Mouse (Mus musculus) limb, embryonic 15.5 days (tissue): ENCODE data around the gene Rab8b. TPM values are rescaled to one million over a fixed set of nuclear protein-coding genes. Genes with fewer than 3 reads are reported as not detected.

Source experiments
- ATAC-seq: fragments of 200-750 bp; cut with Nextera tagmentation; 2 replicates; pipeline ENCODE4 v1.8.0; 2017; ENCODE audit warnings: low read depth, moderate TSS enrichment; ENCODE audit not compliant: insufficient number of reproducible peaks, low FRiP score, low TSS enrichment
- H3K27ac ChIP-seq: fragments of 300-500 bp; sonication (generic); 2 replicates; pipeline ENCODE4 v1.5.1; 2015; ENCODE audit warnings: moderate library complexity, mild to moderate bottlenecking, inconsistent platforms
- H3K27me3 ChIP-seq: fragments of 300-500 bp; sonication (generic); 2 replicates; pipeline ENCODE4 v1.6.1; 2015; ENCODE audit warnings: inconsistent platforms
- H3K36me3 ChIP-seq: fragments of 300-500 bp; sonication (generic); 2 replicates; pipeline ENCODE4 v1.6.1; 2015; ENCODE audit warnings: inconsistent platforms
- H3K4me1 ChIP-seq: fragments of 300-500 bp; sonication (generic); 2 replicates; pipeline ENCODE4 v1.6.1; 2015; ENCODE audit warnings: inconsistent platforms
- H3K4me2 ChIP-seq: fragments of 300-500 bp; sonication (generic); 2 replicates; pipeline ENCODE4 v1.6.1; 2015; ENCODE audit warnings: mild to moderate bottlenecking, inconsistent platforms
- H3K4me3 ChIP-seq: fragments of 300-500 bp; sonication (generic); 2 replicates; pipeline ENCODE4 v1.5.1; 2015; ENCODE audit warnings: mild to moderate bottlenecking, inconsistent platforms
- H3K9ac ChIP-seq: fragments of 300-500 bp; sonication (generic); 2 replicates; pipeline ENCODE4 v1.6.1; 2015; ENCODE audit warnings: inconsistent platforms
- H3K9me3 ChIP-seq: fragments of 300-500 bp; sonication (generic); 2 replicates; pipeline ENCODE4 v1.6.1; 2016; ENCODE audit warnings: inconsistent platforms
- WGBS: fragments of 180-500 bp; shearing (Covaris S2); methylation state at CpG from one replicate; pipeline ENCODE4 v1.1.7; 2015; 5-methylcytosine and 5-hydroxymethylcytosine counted together
- polyA plus RNA-seq: library from polyadenylated mRNA; unstranded; fragments of >200 nt; fragmentation: Nextera tagmentation; extraction: Ambion mirVana; gene quantifications from 2 replicates; pipeline ENCODE4 v1.2.1, GENCODE M21; 2015

Rab8b gene
- polyA plus RNA-seq, 1 experiment from 2014 or later: 27.3 TPM

DNA sequence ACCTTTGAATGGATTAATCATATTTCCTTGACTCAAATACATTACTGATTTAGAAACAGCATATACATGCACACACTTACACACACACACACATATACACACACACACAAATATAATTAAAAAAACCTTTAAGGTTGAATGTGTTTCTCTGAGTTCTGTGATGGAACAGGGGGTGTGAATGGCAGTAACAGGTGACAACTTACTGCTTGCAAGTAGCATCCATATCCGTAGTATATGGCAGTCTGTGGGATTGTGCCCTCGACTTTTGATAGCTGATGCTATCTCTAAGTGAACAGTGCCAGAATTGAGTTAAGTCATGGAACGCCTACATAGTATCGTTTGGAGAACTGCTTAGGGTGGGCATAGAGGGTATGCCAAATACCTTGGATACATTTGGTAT is 57.3 kb downstream of the Rab8b start:
- H3K4me1 ChIP-seq: peaks cover 18% of the 10 kb centered on the region
- no peaks in the 10 kb centered on the region for H3K27me3 ChIP-seq
- no peak overlapping the region for H3K9ac ChIP-seq
- H3K4me2 ChIP-seq: no peak overlapping the region
- WGBS: 90% methylated on average over 4 of the region's 4 CpGs
- ATAC-seq: no peak
- H3K36me3 ChIP-seq: peaks cover 23% of the 10 kb centered on the region
- H3K9me3 ChIP-seq: no peaks in the 10 kb centered on the region
- no peak overlapping the region for H3K4me3 ChIP-seq
- H3K27ac ChIP-seq: no peak overlapping the region

DNA sequence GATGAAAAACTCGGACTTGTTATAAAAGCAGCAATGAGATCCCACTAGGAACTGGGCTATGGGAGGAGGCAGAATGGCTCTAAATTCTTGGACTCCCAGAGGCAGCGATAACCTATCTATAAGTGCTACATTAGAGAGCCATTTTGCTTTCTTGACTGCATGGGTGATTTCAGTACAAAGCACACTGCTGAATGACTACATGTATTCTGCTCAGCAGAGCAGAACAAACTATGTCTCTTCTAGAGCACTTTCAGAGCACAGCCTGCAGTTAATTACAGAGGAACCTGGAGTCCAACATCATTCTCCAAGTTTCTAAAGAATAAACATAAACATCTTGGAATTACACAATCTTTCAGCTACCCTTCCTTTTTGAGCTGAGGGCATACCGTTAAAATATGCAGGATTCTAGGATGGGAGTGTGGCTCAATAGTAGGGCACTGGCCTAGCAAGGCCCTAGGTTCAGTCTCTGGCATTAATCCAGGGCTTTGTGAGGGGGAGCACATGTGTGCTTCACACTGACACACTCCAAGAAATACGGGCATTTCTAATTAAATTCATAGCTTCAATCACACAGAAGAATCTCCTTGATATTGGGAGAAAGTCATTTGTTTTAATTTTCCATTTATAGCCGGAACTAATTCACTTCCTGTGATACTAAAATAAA is 58.3 kb downstream of the Rab8b start:
- WGBS: 66% methylated on average over 5 of the region's 5 CpGs
- Histone ChIP-seq H3K4me3 (no peak overlapping the region), H3K9me3 (no peaks in the 10 kb centered on the region), H3K4me1 (peaks cover 18% of the 10 kb centered on the region), H3K36me3 (peaks cover 23% of the 10 kb centered on the region), H3K27me3 (no peaks in the 10 kb centered on the region), H3K4me2 (no peak overlapping the region), H3K9ac (no peak overlapping the region), H3K27ac (no peak overlapping the region)
- no peak for ATAC-seq

DNA sequence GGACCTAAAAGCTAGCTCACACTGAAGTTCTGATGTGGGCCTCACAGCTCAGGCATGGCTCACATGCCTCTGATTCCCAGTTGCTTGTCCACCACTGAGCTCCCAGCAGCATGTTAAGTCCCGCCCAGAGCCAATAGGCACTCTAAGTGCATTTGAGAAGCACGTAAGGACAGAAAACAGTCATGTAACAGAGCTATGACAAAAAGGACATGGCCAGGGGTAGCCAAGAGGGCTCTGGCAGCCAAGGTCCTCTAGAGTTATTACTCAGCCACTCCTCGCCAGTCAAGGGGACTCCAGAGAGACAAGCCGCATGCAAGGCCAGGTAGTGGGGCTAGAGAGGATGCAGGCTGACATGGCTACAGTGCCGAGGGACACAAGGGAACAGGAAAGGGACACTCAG is 60.0 kb downstream of the Rab8b start:
- peaks cover 23% of the 10 kb centered on the region for H3K36me3 ChIP-seq
- no peak overlapping the region for H3K4me2 ChIP-seq
- WGBS: 88% methylated on average over 5 of the region's 5 CpGs
- H3K27ac ChIP-seq: no peak overlapping the region
- H3K9ac ChIP-seq: no peak overlapping the region
- no peaks in the 10 kb centered on the region for H3K27me3 ChIP-seq
- H3K9me3 ChIP-seq: no peaks in the 10 kb centered on the region
- H3K4me3 ChIP-seq: no peak overlapping the region
- peaks cover 19% of the 10 kb centered on the region for H3K4me1 ChIP-seq
- ATAC-seq: no peak

DNA sequence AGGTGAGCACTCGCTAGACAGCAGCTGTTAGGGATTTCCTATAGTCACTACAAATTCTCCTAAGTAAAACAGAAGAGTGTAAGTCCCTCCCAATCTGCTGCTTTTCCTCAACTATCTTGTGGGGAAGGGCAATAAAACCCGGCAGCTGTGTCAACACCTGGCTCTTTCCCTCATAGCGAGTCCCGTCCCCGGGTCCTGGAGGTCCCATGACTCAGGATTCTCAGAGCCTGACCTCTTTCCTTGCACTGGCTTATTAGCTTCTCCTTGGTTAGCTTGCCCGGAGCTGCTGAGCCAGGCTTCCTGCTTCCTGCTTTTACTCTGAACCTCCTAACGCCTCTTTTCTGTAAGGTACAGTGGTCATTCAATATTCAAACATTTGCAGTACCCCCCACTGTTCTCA is 63.6 kb downstream of the Rab8b start:
- Histone ChIP-seq H3K4me3 (no peak overlapping the region), H3K27me3 (no peaks in the 10 kb centered on the region), H3K27ac (no peak overlapping the region), H3K36me3 (peaks cover 21% of the 10 kb centered on the region), H3K9me3 (no peaks in the 10 kb centered on the region), H3K4me1 (0 out of 2 replicates have a peak, but pooled peaks cover 3% of the 10 kb centered on the region), H3K4me2 (no peak overlapping the region), H3K9ac (no peak overlapping the region)
- ATAC-seq: no peak
- WGBS: 28% methylated on average over 7 of the region's 7 CpGs

DNA sequence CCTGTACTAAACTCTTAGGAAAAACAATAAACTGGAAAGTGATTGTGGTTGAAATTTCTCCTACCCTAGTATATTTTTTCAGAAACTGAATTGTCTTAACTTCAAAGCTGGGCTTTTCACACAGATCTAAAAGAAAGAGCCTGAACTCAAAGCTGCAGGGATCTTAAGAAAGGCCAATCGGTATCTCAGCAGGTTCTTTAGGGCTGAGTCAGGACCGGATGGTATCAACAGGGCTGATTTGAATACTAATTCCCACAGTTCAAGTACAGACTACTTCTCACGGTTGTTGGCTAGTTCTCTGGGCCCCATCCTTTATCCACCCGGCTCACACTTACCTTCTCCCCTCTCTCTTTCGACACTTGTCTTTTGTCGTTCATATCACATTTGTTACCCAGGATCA is 66.9 kb downstream of the Rab8b start:
- Histone ChIP-seq H3K27me3 (no peaks in the 10 kb centered on the region), H3K9ac (no peak overlapping the region), H3K4me3 (no peak overlapping the region), H3K36me3 (peaks cover 13% of the 10 kb centered on the region), H3K9me3 (no peaks in the 10 kb centered on the region), H3K4me1 (0 out of 2 replicates have a peak, but pooled peaks cover 3% of the 10 kb centered on the region), H3K4me2 (no peak overlapping the region), H3K27ac (no peak overlapping the region)
- 71% methylated on average over 6 of the region's 6 CpGs for WGBS
- no peak for ATAC-seq

DNA sequence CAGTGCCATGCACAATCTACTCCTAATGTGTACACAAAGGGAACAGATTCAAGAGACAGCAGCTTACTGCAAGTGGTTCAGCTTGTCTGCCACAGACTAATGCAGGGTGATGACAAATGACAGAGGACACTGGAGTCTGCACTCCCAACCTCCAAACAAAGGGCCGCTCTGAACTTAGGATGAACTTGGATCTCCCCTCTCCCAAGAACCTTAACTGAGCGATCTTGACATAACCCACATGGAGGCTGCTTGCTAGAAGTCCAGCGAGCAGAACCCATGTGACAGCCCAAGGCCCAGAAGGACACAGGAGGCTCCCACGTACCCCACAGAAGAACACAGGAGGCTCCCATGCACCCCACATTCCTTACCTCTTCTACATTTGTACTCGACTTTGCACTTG is 68.5 kb downstream of the Rab8b start:
- no peak for ATAC-seq
- H3K27ac ChIP-seq: no peak overlapping the region
- H3K36me3 ChIP-seq: peaks cover 27% of the 10 kb centered on the region
- WGBS: 84% methylated on average over 5 of the region's 5 CpGs
- H3K4me3 ChIP-seq: no peak overlapping the region
- 0 out of 2 replicates have a peak, but pooled peaks cover 3% of the 10 kb centered on the region for H3K4me1 ChIP-seq
- H3K4me2 ChIP-seq: no peak overlapping the region
- no peaks in the 10 kb centered on the region for H3K9me3 ChIP-seq
- no peaks in the 10 kb centered on the region for H3K27me3 ChIP-seq
- H3K9ac ChIP-seq: no peak overlapping the region

DNA sequence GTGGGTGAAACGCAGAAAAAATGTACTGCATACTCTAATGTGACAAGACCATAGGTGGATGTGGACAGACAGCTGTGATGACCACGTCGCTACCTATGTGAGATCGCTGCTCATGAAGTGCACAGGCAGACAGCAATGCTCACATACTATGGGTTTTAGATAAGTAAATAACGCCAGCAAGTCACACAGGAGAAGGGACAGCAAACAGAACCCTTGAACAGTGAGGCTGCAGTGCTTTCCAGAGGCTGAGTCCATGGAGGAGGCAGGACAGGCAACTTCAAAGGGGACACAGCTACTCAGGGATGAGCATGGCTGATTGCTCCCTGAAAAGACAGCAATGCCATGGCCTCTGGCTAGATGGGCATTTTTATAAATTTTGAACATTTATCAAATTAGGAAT is 72.7 kb downstream of the Rab8b start:
- H3K27me3 ChIP-seq: no peaks in the 10 kb centered on the region
- H3K4me2 ChIP-seq: no peak overlapping the region
- no peaks in the 10 kb centered on the region for H3K4me1 ChIP-seq
- no peak overlapping the region for H3K27ac ChIP-seq
- no peaks in the 10 kb centered on the region for H3K9me3 ChIP-seq
- 95% methylated on average over 5 of the region's 5 CpGs for WGBS
- H3K36me3 ChIP-seq: peaks cover 28% of the 10 kb centered on the region
- H3K9ac ChIP-seq: no peak overlapping the region
- ATAC-seq: no peak
- H3K4me3 ChIP-seq: no peak overlapping the region

DNA sequence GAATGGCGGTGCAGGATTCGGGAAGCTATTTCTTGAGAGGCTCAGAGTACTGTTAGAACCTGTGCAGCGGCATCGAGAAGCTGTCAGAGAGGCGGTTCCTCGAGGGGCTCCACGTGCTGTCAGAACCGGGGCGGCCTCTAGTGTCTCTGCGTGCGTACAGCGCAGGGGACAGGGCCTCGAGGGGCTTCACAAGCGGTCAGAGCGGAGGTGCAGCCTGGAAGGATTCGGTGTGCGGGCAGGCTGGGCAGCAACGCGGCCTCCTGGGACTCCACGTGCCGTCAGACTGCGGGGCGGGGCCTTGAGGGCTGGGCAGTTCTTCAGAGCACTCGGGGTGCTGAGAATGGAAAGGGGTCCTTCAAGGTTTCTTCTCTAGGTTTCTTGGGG is 84.4 kb downstream of the Rab8b start:
- WGBS: under 1% methylated on average over 24 of the region's 24 CpGs
- H3K27me3 ChIP-seq: no peaks in the 10 kb centered on the region
- peaks cover 14% of the 10 kb centered on the region for H3K4me1 ChIP-seq
- peak overlapping the region; percentile 99 for H3K4me2 ChIP-seq
- ATAC-seq: peak; percentile 74
- no peak overlapping the region for H3K27ac ChIP-seq
- no peaks in the 10 kb centered on the region for H3K36me3 ChIP-seq
- H3K9ac ChIP-seq: peak overlapping the region; percentile 35; the same call in 1 of the 2 replicates
- no peaks in the 10 kb centered on the region for H3K9me3 ChIP-seq
- peak overlapping the region; percentile 68 for H3K4me3 ChIP-seq

DNA sequence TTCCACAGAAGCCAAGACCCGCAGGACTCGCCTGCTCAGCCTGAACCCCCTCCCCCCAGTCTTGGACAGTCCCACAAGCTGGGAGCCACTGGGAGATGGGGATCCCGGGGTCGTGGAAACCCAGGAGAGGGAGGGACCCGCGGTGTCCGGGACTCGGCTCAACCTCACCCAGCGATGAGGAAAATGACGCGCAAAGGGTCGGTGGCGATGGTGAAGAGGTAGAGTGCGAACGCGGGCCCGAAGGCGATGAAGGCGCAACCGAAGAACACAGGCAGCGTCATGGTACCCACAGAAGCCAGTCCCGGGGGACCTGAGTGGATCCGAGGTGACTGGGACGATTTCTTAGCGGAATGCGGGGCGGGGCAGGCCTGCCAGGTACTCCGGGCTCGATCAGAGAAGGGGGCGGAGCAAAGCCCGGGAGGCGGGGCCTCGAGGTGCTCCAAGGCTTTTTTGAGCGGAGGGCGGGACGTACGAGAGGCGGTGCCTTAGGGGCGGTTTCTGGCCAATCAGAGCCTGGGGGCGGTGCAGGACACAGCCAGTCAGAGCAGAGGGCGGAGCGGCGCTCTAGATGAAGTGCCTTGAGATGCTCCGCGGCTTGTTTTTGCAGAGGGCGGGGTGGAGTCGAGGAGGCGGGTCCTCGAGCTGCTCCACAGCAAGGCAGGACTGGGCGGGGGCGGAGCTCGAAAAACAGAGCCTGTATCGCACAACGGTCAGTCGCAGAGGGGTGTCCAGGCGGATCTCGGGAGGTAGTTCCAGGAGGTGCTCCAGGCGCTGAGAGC is 85.0 kb downstream of the Rab8b start, which contains the start of gene Aph1c:
Gene Aph1c (minus strand): TSS at position 409 of the 779 bp plus-strand sequence.
- Histone ChIP-seq H3K4me3 (peak within 1 kb of the TSS; percentile 68), H3K9me3 (no peaks in the 10 kb centered on the region), H3K4me2 (peak within 1 kb of the TSS; percentile 99), H3K27ac (no peak within 1 kb of the TSS), H3K4me1 (peaks cover 14% of the 10 kb centered on the region), H3K36me3 (no peaks in the 10 kb centered on the region), H3K27me3 (no peaks in the 10 kb centered on the region), H3K9ac (peak within 1 kb of the TSS; percentile 35; the same call in 1 of the 2 replicates)
- WGBS: under 1% methylated on average over 58 of the region's 58 CpGs
- ATAC-seq: peak; percentile 100

DNA sequence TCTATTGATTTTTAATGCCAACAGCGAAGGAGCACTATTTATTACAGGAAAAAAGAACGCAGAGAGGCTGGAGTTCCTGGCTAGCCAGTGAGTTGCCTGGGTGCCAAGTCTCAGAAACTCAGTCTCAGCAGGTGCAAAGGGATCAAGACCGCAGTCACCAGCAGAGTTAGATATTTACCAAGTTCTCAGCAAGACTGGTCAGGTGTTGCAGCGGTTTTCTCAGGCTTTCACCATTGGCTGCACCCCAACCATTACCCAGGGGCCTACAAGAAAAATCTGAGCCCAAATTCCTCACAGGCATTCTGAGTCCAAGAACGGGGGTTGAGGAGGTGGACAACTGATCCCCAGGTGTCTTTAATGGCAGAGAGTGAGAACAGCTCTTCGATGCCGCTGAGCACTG is 85.6 kb downstream of the Rab8b start:
- Histone ChIP-seq H3K4me1 (peaks cover 14% of the 10 kb centered on the region), H3K9me3 (no peaks in the 10 kb centered on the region), H3K4me2 (peak overlapping the region; percentile 99), H3K4me3 (peak overlapping the region; percentile 68), H3K27ac (no peak overlapping the region), H3K9ac (no peak overlapping the region), H3K27me3 (no peaks in the 10 kb centered on the region), H3K36me3 (no peaks in the 10 kb centered on the region)
- 19% methylated on average over 7 of the region's 7 CpGs for WGBS
- ATAC-seq: no peak

DNA sequence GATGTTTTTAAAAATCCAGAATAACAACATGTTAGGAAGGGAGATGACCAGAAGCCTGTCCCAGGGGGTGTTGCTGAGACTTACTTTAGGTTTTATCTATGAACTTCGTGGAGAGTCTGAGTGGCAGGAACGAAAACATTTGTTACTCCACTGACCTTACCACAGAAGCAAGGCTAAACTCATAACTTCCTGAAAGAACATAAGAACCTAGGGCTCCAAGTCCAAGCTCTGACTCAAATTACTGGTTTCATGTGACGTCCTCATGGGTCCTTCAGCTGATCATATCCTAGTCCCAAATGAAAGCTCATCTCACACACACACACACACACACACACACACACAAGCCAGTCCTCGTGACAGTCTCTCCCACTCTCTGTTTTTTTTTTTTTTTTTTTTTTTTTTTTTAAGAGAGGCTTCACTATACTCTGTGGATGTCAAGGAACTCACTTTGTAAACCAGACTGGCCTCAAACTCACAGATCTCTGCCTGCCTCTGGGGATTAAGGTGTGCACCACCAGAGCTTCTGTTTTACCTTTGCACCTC is 87.0 kb downstream of the Rab8b start:
- Histone ChIP-seq H3K4me3 (no peak overlapping the region), H3K9ac (no peak overlapping the region), H3K27ac (no peak overlapping the region), H3K27me3 (no peaks in the 10 kb centered on the region), H3K9me3 (no peaks in the 10 kb centered on the region), H3K36me3 (no peaks in the 10 kb centered on the region), H3K4me1 (peaks cover 14% of the 10 kb centered on the region), H3K4me2 (no peak overlapping the region)
- ATAC-seq: no peak
- WGBS: 54% methylated on average over 4 of the region's 4 CpGs

DNA sequence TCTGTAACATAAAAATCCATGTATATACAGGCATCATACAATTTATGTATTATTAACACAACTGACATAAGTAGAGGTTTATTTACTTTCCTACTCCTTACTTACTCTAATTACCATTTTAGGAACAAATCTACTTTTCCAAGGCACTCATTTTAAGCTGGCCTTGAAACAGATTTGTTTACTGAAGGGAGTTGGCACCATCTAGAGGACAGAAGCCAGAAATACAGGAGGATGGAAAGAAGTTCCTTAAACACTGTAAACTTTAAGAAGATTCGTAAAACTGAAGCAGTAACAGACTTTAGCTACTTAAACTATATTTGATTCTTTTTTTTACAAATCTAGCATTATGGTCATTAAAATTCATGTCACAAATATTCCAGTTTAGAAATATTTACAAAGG is 93.5 kb downstream of the Rab8b start:
- WGBS: 28% methylated on average over 1 of the region's 1 CpGs
- Histone ChIP-seq H3K9ac (no peak overlapping the region), H3K36me3 (no peaks in the 10 kb centered on the region), H3K27ac (no peak overlapping the region), H3K27me3 (no peaks in the 10 kb centered on the region), H3K9me3 (no peaks in the 10 kb centered on the region), H3K4me3 (no peak overlapping the region), H3K4me1 (no peaks in the 10 kb centered on the region), H3K4me2 (no peak overlapping the region)
- no peak for ATAC-seq
